Mouse (Mus musculus): ENCODE measurements around the gene A730071L15Rik. TPM values are rescaled to one million over a fixed set of nuclear protein-coding genes. Genes with fewer than 3 reads are reported as not detected.

A730071L15Rik gene
- total RNA-seq, 1 experiment from 2014 or later: 0.39 TPM

GRCm38 (mm10) chr11:6183246-6183645, 16.6 kb upstream of the A730071L15Rik start:
- DNase-seq: no peak

- DNase-seq: no peak
Observed at GRCm38 (mm10) chr11:6184202-6184935, 15.5 kb upstream of the A730071L15Rik start.

- DNase-seq: no peak
Observed at GRCm38 (mm10) chr11:6187399-6187798, 12.4 kb upstream of the A730071L15Rik start.

- peak; percentile 82 for DNase-seq
Observed at GRCm38 (mm10) chr11:6187878-6188277, 12.0 kb upstream of the A730071L15Rik start.

GRCm38 (mm10) chr11:6196780-6197179, 3.0 kb upstream of the A730071L15Rik start:
- no peak for DNase-seq

- no peak for DNase-seq
Observed at GRCm38 (mm10) chr11:6198449-6198848, 1.4 kb upstream of the A730071L15Rik start.

GRCm38 (mm10) chr11:6200087-6200569, 299 bp downstream of the A730071L15Rik start, which contains the start of gene Nudcd3:
Gene Nudcd3, minus strand, starts transcription at chr11:6200415.
- peak; percentile 86 for DNase-seq

GRCm38 (mm10) chr11:6200570-6200969, 741 bp downstream of the A730071L15Rik start:
- no peak for DNase-seq

GRCm38 (mm10) chr11:6207090-6207489, 7.3 kb downstream of the A730071L15Rik start:
- DNase-seq: no peak

- DNase-seq: no peak
Observed at GRCm38 (mm10) chr11:6208158-6208557, 8.3 kb downstream of the A730071L15Rik start.

GRCm38 (mm10) chr11:6216834-6217233, 17.0 kb downstream of the A730071L15Rik start:
- no peak for DNase-seq

- DNase-seq: no peak
Observed at GRCm38 (mm10) chr11:6218189-6218896, 18.5 kb downstream of the A730071L15Rik start.

- DNase-seq: no peak
Observed at GRCm38 (mm10) chr11:6219967-6220366, 20.1 kb downstream of the A730071L15Rik start.

- no peak for DNase-seq
Observed at GRCm38 (mm10) chr11:6222187-6222586, 22.4 kb downstream of the A730071L15Rik start.

GRCm38 (mm10) chr11:6224541-6225229, 24.9 kb downstream of the A730071L15Rik start:
- DNase-seq: no peak

- DNase-seq: no peak
Observed at GRCm38 (mm10) chr11:6230012-6230411, 30.2 kb downstream of the A730071L15Rik start, which contains the start of gene Npc1l1. Gene Npc1l1, minus strand, starts transcription at chr11:6230143.

- DNase-seq: no peak
Observed at GRCm38 (mm10) chr11:6233025-6233424, 33.2 kb downstream of the A730071L15Rik start.

- no peak for DNase-seq
Observed at GRCm38 (mm10) chr11:6244707-6245106, 44.9 kb downstream of the A730071L15Rik start.

Measured in adrenal gland, postnatal 25 days (tissue).